Mouse (Mus musculus): Measurements from ENCODE around the gene Bmpr1b. TPM values are rescaled to one million over a fixed set of nuclear protein-coding genes. Genes with fewer than 3 reads are reported as not detected.

Bmpr1b gene
- total and polyA plus RNA-seq, 2 experiments from 2014 or later, result 2.4 to 9.6 TPM

- Histone ChIP-seq H3K4me2 (ENCODE audit: low read depth, low read length, poor library complexity, severe bottlenecking) (no peak overlapping the region), H3K4me1 (ENCODE audit: insufficient read depth, low read length) (peaks cover 7% of the 10 kb centered on the region; the same call in 1 of the 2 replicates), H3K27ac (ENCODE audit: low read depth, low read length) (no peak overlapping the region), H3K4me3 (ENCODE audit: low read depth, low read length) (no peak overlapping the region), H3K9me3 (ENCODE audit: low read length) (no peaks in the 10 kb centered on the region), H3K36me3 (ENCODE audit: insufficient read depth, low read length) (no peaks in the 10 kb centered on the region), H3K9ac (replicated peaks; ENCODE audit: low read length, poor library complexity, severe bottlenecking) (no peak overlapping the region), H3K27me3 (ENCODE audit: insufficient read depth, low read length) (no peaks in the 10 kb centered on the region)
- ATAC-seq (ENCODE audit: low FRiP score) (peak; percentile 45; the same call in 1 of the 2 replicates), DNase-seq (ENCODE audit: low spot score) (no peak)
- 15% methylated on average over 3 of the region's 3 CpGs for WGBS
- no peak for TF ChIP-seq CTCF (IDR thresholded peaks at IDR 0.05)
Observed at GRCm38 (mm10) chr3:141818615-141819312, 350.5 kb downstream of the Bmpr1b start.

- ATAC-seq (ENCODE audit: low FRiP score) (no peak), DNase-seq (ENCODE audit: low spot score) (no peak)
- no peak for TF ChIP-seq CTCF (IDR thresholded peaks at IDR 0.05)
- no peaks in the 10 kb centered on the region for H3K9me3 ChIP-seq (ENCODE audit: low read length)
- no peak overlapping the region for H3K4me2 ChIP-seq (ENCODE audit: low read depth, low read length, poor library complexity, severe bottlenecking)
- peaks cover 7% of the 10 kb centered on the region; the same call in 1 of the 2 replicates for H3K4me1 ChIP-seq (ENCODE audit: insufficient read depth, low read length)
- H3K27ac ChIP-seq (ENCODE audit: low read depth, low read length), result no peak overlapping the region
- no peaks in the 10 kb centered on the region for H3K36me3 ChIP-seq (ENCODE audit: insufficient read depth, low read length)
- no peak overlapping the region for H3K4me3 ChIP-seq (ENCODE audit: low read depth, low read length)
- H3K27me3 ChIP-seq (ENCODE audit: insufficient read depth, low read length), result no peaks in the 10 kb centered on the region
- H3K9ac ChIP-seq (replicated peaks; ENCODE audit: low read length, poor library complexity, severe bottlenecking), result no peak overlapping the region
- WGBS, result 67% methylated on average over 1 of the region's 1 CpGs
Observed at GRCm38 (mm10) chr3:141814776-141815175, 354.4 kb downstream of the Bmpr1b start.

- Histone ChIP-seq H3K36me3 (ENCODE audit: insufficient read depth, low read length) (no peaks in the 10 kb centered on the region), H3K4me3 (ENCODE audit: low read depth, low read length) (no peak overlapping the region), H3K9ac (replicated peaks; ENCODE audit: low read length, poor library complexity, severe bottlenecking) (no peak overlapping the region), H3K4me2 (ENCODE audit: low read depth, low read length, poor library complexity, severe bottlenecking) (no peak overlapping the region), H3K4me1 (ENCODE audit: insufficient read depth, low read length) (no peaks in the 10 kb centered on the region), H3K27me3 (ENCODE audit: insufficient read depth, low read length) (no peaks in the 10 kb centered on the region), H3K27ac (ENCODE audit: low read depth, low read length) (no peak overlapping the region), H3K9me3 (ENCODE audit: low read length) (no peaks in the 10 kb centered on the region)
- peak; percentile 48 for DNase-seq (ENCODE audit: low spot score)
- TF ChIP-seq CTCF (IDR thresholded peaks at IDR 0.05), result no peak
- ATAC-seq (ENCODE audit: low FRiP score), result no peak
- 22% methylated on average over 2 of the region's 2 CpGs for WGBS
Observed at GRCm38 (mm10) chr3:141811348-141811747, 357.9 kb downstream of the Bmpr1b start.

GRCm38 (mm10) chr3:141810944-141811343 is 358.3 kb downstream of the Bmpr1b start:
- peak; percentile 58 for DNase-seq (ENCODE audit: low spot score)
- 35% methylated on average over 7 of the region's 7 CpGs for WGBS

GRCm38 (mm10) chr3:141809581-141809980 is 359.6 kb downstream of the Bmpr1b start:
- WGBS, result 77% methylated on average over 3 of the region's 3 CpGs
- Histone ChIP-seq H3K4me3 (ENCODE audit: low read depth, low read length) (no peak overlapping the region), H3K4me1 (ENCODE audit: insufficient read depth, low read length) (no peaks in the 10 kb centered on the region), H3K27me3 (ENCODE audit: insufficient read depth, low read length) (no peaks in the 10 kb centered on the region), H3K27ac (ENCODE audit: low read depth, low read length) (no peak overlapping the region), H3K4me2 (ENCODE audit: low read depth, low read length, poor library complexity, severe bottlenecking) (no peak overlapping the region), H3K36me3 (ENCODE audit: insufficient read depth, low read length) (no peaks in the 10 kb centered on the region), H3K9ac (replicated peaks; ENCODE audit: low read length, poor library complexity, severe bottlenecking) (no peak overlapping the region), H3K9me3 (ENCODE audit: low read length) (no peaks in the 10 kb centered on the region)
- TF ChIP-seq CTCF (IDR thresholded peaks at IDR 0.05), result no peak
- ATAC-seq (ENCODE audit: low FRiP score), result no peak
- no peak for DNase-seq (ENCODE audit: low spot score)

More at GRCm38 (mm10) chr3:141810944-141811343, 358.3 kb downstream of the Bmpr1b start:
- TF ChIP-seq CTCF (IDR thresholded peaks at IDR 0.05), result no peak
- ATAC-seq (ENCODE audit: low FRiP score), result peak; percentile 58; the same call in 1 of the 2 replicates
- Histone ChIP-seq H3K27ac (ENCODE audit: low read depth, low read length) (no peak overlapping the region), H3K4me3 (ENCODE audit: low read depth, low read length) (no peak overlapping the region), H3K9me3 (ENCODE audit: low read length) (no peaks in the 10 kb centered on the region), H3K4me2 (ENCODE audit: low read depth, low read length, poor library complexity, severe bottlenecking) (no peak overlapping the region), H3K9ac (replicated peaks; ENCODE audit: low read length, poor library complexity, severe bottlenecking) (no peak overlapping the region), H3K36me3 (ENCODE audit: insufficient read depth, low read length) (no peaks in the 10 kb centered on the region), H3K27me3 (ENCODE audit: insufficient read depth, low read length) (no peaks in the 10 kb centered on the region), H3K4me1 (ENCODE audit: insufficient read depth, low read length) (no peaks in the 10 kb centered on the region)

- no peak for ATAC-seq (ENCODE audit: low FRiP score)
- no peaks in the 10 kb centered on the region for H3K4me1 ChIP-seq (ENCODE audit: insufficient read depth, low read length)
- no peak for DNase-seq (ENCODE audit: low spot score)
- H3K27ac ChIP-seq (ENCODE audit: low read depth, low read length), result no peak overlapping the region
- H3K27me3 ChIP-seq (ENCODE audit: insufficient read depth, low read length), result no peaks in the 10 kb centered on the region
- no peak overlapping the region for H3K4me3 ChIP-seq (ENCODE audit: low read depth, low read length)
- H3K36me3 ChIP-seq (ENCODE audit: insufficient read depth, low read length), result no peaks in the 10 kb centered on the region
- no peaks in the 10 kb centered on the region for H3K9me3 ChIP-seq (ENCODE audit: low read length)
- 66% methylated on average over 5 of the region's 5 CpGs for WGBS
- no peak overlapping the region for H3K4me2 ChIP-seq (ENCODE audit: low read depth, low read length, poor library complexity, severe bottlenecking)
- no peak for TF ChIP-seq CTCF (IDR thresholded peaks at IDR 0.05)
- H3K9ac ChIP-seq (replicated peaks; ENCODE audit: low read length, poor library complexity, severe bottlenecking), result no peak overlapping the region
Observed at GRCm38 (mm10) chr3:141804133-141804532, 365.1 kb downstream of the Bmpr1b start.

Measured in midbrain, postnatal 0 days (tissue).